Mouse (Mus musculus) Patski (cell line): ENCODE results near the gene Gtf2f2. TPM values are rescaled to one million over a fixed set of nuclear protein-coding genes. Genes with fewer than 3 reads are reported as not detected.
"Not testable (repeated sequence)": the region's sequence is repeated elsewhere in the genome, so short reads cannot be mapped to it uniquely, and the experiment has no call there.

Experiments
- ATAC-seq: fragments of 100-300 bp; one replicate; pipeline ENCODE4 v1.8.0; 2021
- CTCF ChIA-PET: fragments of 350-600 bp; sonication (Branson Sonifier 250); formaldehyde crosslinking; loops from one replicate; lab custom pipeline; 2022; ENCODE audit warnings: inconsistent platforms; lab: Charles Lee
- POLR2A ChIA-PET: fragments of 350-600 bp; sonication (Branson Sonifier 250); formaldehyde crosslinking; loops from one replicate; lab custom pipeline; 2022; ENCODE audit warnings: antibody characterized with exemption, inconsistent platforms; lab: Charles Lee
- DNase-seq: peaks from one replicate; pipeline ENCODE4 v3.0.0-alpha.2; 2011; ENCODE audit warnings: low read depth, low spot score
- H3K27me3 ChIP-seq: fragments of 371-371 bp; one replicate; pipeline ENCODE4 v1.5.1; 2021
- CTCF ChIP-seq: fragments of 100-300 bp; IDR thresholded peaks from one replicate; pipeline ENCODE4 v1.5.1; 2021
- in situ Hi-C: fragments of 300-500 bp; cut with MboI; formaldehyde crosslinking; loops from 3 replicates; pipeline ENCODE4 v1.11.1; 2018; ENCODE audit warnings: low pct_unique_long_range_greater_than_20kb, mixed read lengths
- polyA plus RNA-seq: library from polyadenylated mRNA; unstranded; gene quantifications from one replicate; pipeline ENCODE4 v1.2.3, GENCODE M21; 2021

Gene Gtf2f2
- polyA plus RNA-seq, 1 experiment from 2014 or later: 31.2 TPM

DNA sequence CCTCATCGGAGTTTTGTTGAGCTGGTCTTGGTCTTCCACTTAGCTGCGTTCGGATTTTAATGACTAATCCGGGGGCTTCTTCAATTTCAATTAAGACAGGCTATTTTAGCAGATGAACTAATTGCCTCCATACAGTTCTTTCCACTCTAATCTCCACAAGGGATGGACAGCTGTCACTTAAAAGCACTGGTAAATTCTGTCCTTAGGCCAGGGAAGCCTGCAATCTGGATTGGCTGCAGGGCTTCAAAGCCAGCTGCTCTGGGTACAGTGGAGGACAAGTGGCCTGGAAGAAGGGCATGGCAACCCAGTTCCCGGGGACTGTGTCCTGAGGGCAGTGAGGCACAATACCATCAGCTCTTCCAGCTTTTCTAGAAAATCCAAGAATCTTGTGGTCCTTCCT is 139.6 kb downstream of the Gtf2f2 start:
- ChIA-PET CTCF (interaction anchor here (0.8 kb wide), 1 partner anchor 205 kb away, joined by 5 read pairs; no protein-coding TSS in a partner anchor), POLR2A (no interaction called here)
- no peak for DNase-seq
- TF ChIP-seq CTCF: no peak
- no peak for ATAC-seq
- in situ Hi-C loops: loop anchor here (10.0 to 25.0 kb wide), 2 partner anchors 594 to 816 kb away; no protein-coding TSS in a partner anchor
- no peaks in the 10 kb centered on the region for H3K27me3 ChIP-seq

- ATAC-seq (no peak), DNase-seq (no peak)
- peak; percentile 58 for TF ChIP-seq CTCF
- CTCF ChIA-PET: no interaction called here
- POLR2A ChIA-PET: no interaction called here
- no peaks in the 10 kb centered on the region for H3K27me3 ChIP-seq
- in situ Hi-C loops: loop anchor here (10.0 to 25.0 kb wide), 2 partner anchors 594 to 817 kb away; no protein-coding TSS in a partner anchor
Measured at GRCm38 (mm10) chr14:75870631-75871030, 140.0 kb downstream of the Gtf2f2 start.

- in situ Hi-C loops: loop anchor here (10.0 to 25.0 kb wide), 2 partner anchors 595 to 817 kb away; no protein-coding TSS in a partner anchor
- ChIA-PET POLR2A (no interaction called here), CTCF (interaction anchor here (0.6 kb wide), 1 partner anchor 27 kb away, joined by 3 read pairs; no protein-coding TSS in a partner anchor)
- no peak for TF ChIP-seq CTCF
- DNase-seq (no peak), ATAC-seq (no peak)
- H3K27me3 ChIP-seq: no peaks in the 10 kb centered on the region
Measured at GRCm38 (mm10) chr14:75869769-75870363, 140.8 kb downstream of the Gtf2f2 start.

DNA sequence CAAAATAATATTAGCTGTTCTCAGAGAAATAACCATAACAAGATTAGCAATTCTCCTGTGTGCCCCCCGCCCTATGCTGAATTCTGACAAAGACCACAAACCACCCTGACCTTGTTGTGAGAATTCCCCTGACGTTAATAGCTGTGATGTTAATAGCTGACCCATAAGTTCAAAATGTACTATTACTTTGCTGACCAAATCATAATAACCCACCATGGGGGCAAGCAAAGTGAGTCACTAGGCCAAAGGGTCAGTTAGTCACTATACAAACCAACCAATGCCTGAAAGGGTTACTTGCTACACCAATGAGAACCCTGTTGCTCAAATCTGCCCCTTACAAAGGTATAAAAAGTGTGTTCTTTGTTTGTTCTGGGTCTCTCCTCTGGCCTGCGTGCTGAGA is 142.6 kb downstream of the Gtf2f2 start:
- DNase-seq, H3K27me3 ChIP-seq, CTCF ChIA-PET, ATAC-seq, POLR2A ChIA-PET: not testable (repeated sequence)
- in situ Hi-C loops: loop anchor here (25.0 kb wide), 1 partner anchor 819 kb away; no protein-coding TSS in a partner anchor

DNA sequence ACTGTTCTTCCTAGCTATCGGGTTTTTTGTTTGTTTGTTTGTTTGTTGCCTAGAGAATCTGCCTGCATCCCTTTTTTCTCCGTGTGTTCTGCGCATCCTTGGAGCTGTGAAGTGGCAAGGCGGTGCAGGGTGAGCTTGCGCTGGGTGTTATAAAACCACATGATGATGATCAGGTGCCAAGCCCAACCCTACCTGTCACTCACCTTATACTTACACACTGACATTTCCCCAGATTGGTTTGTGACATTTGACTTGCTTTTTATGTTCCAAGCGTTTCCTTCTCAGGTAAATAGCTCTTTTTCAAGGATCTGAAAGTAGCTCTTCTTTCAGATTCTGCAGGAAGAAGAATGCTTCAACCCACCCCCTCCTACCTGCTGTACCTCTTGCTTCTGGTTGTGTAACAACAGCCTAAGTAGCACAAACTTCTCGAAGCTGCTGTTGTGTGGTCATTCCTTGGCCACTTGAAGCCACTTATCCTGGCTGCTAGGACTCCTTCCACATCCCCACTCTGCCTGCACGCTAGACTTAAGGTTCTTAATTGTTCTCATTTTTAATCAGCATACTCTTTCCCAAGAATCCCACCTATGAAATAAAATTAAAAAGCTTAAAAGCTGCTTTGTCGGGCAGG is 143.8 kb downstream of the Gtf2f2 start:
- in situ Hi-C loops: loop anchor here (25.0 kb wide), 1 partner anchor 820 kb away; no protein-coding TSS in a partner anchor
- TF ChIP-seq CTCF: no peak
- no peak for ATAC-seq
- ChIA-PET POLR2A (no interaction called here), CTCF (interaction anchor here (0.9 to 1.6 kb wide), 2 partner anchors 9 to 11 kb away, joined by 3 to 6 read pairs; no protein-coding TSS in a partner anchor)
- DNase-seq: no peak
- H3K27me3 ChIP-seq: no peaks in the 10 kb centered on the region

- DNase-seq (peak; percentile 98), ATAC-seq (peak; percentile 94)
- ChIA-PET CTCF (interaction anchor here (1.0 to 1.7 kb wide), 2 partner anchors 11 to 74 kb away, joined by 3 to 5 read pairs; no protein-coding TSS in a partner anchor), POLR2A (no interaction called here)
- in situ Hi-C loops: loop anchor here (25.0 kb wide), 1 partner anchor 824 kb away; no protein-coding TSS in a partner anchor
- no peak for TF ChIP-seq CTCF
- H3K27me3 ChIP-seq: no peaks in the 10 kb centered on the region
Measured at GRCm38 (mm10) chr14:75863549-75864409, 146.9 kb downstream of the Gtf2f2 start.

GRCm38 (mm10) chr14:75862701-75863100 is 148.0 kb downstream of the Gtf2f2 start:
- POLR2A ChIA-PET: interaction anchor here (0.7 kb wide), 1 partner anchor 513 kb away, joined by 6 read pairs; no protein-coding TSS in a partner anchor
- DNase-seq: no peak
- in situ Hi-C loops: loop anchor here (25.0 kb wide), 1 partner anchor 825 kb away; no protein-coding TSS in a partner anchor

DNA sequence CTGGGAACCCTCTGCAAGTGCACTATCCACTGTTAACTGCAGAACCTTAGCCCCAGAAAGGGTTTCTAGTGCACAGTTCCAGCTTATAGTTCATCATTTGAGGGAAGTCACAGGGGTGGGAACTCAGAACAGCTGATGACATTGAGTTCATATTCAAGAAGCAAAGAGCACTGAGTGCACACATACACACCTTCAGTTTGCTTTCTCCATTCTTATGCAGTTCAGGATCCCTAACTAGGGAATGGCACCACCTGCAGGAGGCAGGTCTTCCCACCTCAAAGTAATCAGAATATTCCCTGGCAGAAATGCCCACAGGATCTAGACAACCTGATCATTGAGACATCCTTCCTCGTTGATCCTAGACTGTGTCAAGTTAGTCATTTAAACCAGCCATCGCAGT is 151.0 kb downstream of the Gtf2f2 start:
- ChIA-PET CTCF (interaction anchor here (0.9 kb wide), 1 partner anchor 11 kb away, joined by 3 read pairs; no protein-coding TSS in a partner anchor), POLR2A (no interaction called here)
- no peak for ATAC-seq
- DNase-seq: no peak
- in situ Hi-C loops: loop anchor here (25.0 kb wide), 1 partner anchor 828 kb away; no protein-coding TSS in a partner anchor
- peak; percentile 27 for TF ChIP-seq CTCF
- no peaks in the 10 kb centered on the region for H3K27me3 ChIP-seq

More at GRCm38 (mm10) chr14:75862701-75863100, 148.0 kb downstream of the Gtf2f2 start:
- TF ChIP-seq CTCF: no peak
- no peak for ATAC-seq
- CTCF ChIA-PET: interaction anchor here (1.7 kb wide), 1 partner anchor 10 kb away, joined by 5 read pairs; no protein-coding TSS in a partner anchor
- no peaks in the 10 kb centered on the region for H3K27me3 ChIP-seq

DNA sequence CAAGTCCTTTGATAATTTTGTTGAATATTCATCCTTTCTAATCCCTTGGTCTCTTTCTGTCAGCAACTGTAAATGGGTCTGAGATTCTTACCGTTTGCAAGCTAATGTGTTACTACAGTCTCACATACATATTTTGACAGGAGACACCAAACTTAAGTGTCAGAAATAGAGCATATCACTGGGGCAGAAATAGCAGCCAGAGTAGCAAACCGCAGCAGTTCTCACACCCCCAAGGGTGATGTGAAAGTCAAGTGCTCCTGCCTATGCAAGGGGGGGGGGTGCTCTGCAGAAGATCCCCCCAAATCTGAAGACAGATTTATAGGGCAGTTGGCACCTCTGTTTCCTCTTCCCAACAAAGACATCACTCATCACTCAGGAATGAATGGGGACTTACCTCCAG is 152.5 kb downstream of the Gtf2f2 start:
- in situ Hi-C loops: loop anchor here (25.0 kb wide), 1 partner anchor 829 kb away; no protein-coding TSS in a partner anchor
- ChIA-PET CTCF (no interaction called here), POLR2A (interaction anchor here (0.7 to 1.0 kb wide), 2 partner anchors 9 to 15 kb away, joined by 3 to 4 read pairs; no protein-coding TSS in a partner anchor)
- TF ChIP-seq CTCF: no peak
- DNase-seq (no peak), ATAC-seq (no peak)
- no peaks in the 10 kb centered on the region for H3K27me3 ChIP-seq
